Mouse (Mus musculus): ENCODE results near the gene Eif2s2.

DNA sequence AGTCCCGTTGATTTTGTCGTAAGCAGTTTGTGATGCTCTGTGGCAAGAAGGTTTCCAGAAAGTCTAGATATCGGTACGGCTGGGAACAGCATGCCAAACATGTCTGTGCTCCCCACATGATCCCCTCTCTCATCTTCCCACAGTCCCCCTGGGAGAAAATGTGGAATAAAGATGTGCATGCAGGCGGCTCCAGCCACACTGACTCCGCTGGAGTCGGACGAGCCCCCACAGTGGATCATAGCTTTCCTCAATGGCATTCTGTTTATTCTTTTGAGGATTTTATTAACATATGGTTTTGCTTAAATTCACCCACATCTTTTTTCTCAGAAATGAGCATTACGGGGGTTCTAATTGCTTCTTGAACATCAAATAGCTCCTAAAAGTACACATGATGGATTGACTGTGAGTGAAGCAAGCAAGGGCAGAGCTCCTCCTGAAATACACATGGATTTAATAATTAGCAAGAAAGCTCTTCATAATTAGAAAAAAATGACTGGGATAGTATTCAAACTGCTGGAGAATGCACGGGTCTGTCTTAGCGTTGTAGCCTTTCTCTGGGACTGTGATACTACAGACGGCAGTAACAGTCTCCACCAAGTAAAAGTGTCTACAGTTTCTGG lies 23.3 kb upstream of the Eif2s2 start:
- TF ChIP-seq EP300 (IDR thresholded peaks at IDR 0.05; ENCODE audit: insufficient read depth, low read depth, low read length) (no peak), CTCF (IDR thresholded peaks at IDR 0.05; ENCODE audit: low read depth, low read length) (no peak)

Measured in ES-Bruce4 (cell line).